Mouse (Mus musculus) activated CD4-positive, CD25-positive, alpha-beta regulatory T cell, adult 4 months (primary cell): ENCODE measurements at regions not wholly inside any gene's neighbourhood (a gene's known extent, or its start where the extent isn't known, plus 50 kb on each side); places are given as distances from the start of the nearest gene placed in this dataset.

Source experiments
- ATAC-seq: one replicate; pipeline ENCODE4 v1.8.0; 2017

DNA sequence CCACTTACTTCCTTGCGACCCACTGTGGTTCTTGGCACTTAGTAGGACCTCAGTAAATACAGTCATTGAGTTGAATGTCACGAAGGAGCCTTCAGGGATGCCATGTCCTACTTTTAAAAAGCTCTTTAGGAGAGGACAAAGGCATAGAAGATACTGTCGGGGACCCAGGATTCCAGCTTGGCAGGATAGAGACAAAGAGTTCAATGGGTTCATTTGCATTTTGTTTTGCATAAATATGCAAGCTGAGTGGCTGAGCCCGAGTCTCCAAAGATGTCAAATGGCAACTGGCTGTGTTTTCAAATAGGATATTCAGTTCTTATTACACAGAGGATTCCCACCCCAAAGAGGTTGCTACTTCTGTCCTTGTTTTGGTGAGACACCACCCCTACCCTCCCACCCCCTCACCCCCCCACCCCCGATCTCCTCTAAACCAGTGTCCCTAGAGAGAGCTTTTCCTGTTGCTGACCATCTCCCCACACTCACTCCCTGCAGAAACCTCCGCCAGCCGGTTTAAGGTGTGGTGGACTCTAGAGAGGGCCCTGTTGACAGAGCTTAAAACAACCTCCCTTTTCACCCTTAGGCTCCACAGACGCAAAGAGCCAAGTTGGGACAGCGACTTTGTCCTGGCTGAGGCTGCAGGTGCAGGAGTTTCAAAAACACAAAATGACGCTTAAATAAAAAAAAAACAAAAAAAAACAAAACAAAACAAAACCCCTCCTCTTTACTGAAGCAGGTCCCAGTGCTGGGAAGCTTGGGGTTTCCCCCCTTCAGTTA is 57.9 kb downstream of the Sox9 start:
- no peak for ATAC-seq

DNA sequence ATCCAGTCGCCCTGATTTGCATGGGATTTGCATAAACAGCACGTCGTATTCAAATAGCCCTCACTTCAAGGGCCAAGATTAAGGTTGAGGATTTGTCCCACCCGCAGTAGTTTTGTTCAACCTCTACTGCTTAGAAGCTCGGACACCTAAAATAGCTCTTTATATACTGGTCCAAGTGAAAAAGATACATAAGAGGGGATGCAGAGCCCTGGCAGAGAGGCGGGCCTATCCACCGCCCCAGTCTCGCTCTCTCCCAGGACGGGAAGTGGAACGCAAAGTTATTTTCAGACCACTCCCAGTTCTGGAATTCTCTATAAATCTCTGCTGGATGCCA is 58.4 kb downstream of the Sox9 start:
- no peak for ATAC-seq

DNA sequence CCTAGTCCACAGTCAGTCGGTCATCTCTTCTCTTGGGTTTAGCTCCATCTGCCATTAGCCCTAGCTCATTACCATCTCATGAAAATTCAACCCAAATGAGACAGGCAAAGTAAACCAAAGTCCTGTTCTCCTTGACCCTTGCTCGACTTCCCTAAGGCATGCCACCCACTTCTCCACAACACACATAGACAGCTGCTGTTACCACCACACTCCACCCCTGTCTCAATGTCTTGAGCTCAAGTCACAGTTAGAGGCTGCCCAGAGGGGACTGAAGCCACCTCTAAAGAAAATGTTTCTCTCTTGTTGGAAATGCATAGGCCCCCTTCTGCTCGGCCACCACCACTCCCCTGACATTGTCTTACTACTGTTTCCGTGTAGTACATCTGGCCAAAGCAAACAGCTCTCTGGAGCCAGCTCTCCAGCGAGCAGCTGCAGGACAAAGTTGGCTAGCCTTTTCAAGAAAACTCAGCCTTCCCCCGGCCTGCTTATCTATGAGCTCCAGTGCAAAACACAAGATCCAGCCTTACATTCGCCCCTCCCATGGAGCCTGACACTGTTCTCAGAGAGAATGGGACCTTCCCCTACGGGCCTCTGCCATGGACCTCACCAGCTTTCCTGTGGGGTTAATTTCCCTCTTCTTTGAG is 62.4 kb downstream of the Sox9 start:
- no peak for ATAC-seq

DNA sequence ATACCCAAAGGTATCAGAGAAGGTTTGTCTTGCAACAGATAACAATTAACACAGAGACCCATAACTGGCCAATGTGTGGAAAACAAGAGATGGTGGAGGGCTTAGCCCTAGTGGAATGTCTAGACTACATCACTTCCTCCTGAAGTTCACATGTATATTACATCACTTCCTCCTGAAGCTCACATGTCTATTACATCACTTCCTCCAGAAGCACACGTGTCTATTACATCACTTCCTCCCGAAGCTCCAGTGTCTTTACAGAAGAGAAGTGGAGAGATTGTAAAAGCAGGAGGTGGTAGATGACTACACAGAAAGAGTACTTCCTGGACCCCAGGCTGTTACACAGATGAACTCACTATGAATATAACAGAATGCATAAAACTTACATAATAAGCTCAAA is 65.1 kb downstream of the Sox9 start:
- no peak for ATAC-seq

DNA sequence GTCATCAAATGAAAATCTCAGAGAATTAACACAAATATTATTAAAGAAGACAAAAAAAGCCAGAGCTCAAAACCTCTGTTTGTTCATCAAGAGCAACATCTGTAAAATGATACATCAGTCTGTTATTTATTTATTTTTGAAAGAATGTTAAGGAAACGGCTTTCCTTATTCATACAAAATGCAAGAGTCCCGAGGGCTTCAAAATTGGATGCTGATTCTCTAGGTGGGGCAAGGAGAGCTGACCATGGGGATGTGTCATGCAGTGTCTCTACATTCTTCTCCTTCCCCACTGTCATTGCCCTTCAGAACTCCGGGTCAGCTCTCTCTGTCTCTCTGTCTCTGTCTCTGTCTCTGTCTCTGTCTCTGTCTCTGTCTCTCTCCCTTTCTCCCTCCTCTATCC is 65.8 kb downstream of the Sox9 start:
- ATAC-seq = no peak

DNA sequence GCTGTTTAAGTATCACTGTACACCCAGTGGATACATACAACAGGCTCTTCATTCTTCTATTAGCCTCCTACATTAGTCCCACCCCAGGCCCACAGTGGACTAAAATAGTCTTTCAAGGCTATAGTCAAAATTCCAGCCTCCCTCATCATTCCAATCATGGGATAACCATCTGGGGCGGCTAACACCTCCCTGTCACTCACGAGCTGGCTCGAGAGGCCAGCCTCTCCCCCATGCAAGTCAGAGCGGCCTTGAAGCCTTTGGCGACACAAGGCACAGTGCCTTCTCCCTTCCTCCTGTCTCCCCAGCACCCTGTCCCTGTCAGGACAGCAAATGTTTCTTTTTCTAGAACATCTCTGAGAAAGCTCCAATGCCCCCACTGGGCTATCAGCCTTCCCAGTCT is 68.0 kb downstream of the Sox9 start:
- no peak for ATAC-seq

DNA sequence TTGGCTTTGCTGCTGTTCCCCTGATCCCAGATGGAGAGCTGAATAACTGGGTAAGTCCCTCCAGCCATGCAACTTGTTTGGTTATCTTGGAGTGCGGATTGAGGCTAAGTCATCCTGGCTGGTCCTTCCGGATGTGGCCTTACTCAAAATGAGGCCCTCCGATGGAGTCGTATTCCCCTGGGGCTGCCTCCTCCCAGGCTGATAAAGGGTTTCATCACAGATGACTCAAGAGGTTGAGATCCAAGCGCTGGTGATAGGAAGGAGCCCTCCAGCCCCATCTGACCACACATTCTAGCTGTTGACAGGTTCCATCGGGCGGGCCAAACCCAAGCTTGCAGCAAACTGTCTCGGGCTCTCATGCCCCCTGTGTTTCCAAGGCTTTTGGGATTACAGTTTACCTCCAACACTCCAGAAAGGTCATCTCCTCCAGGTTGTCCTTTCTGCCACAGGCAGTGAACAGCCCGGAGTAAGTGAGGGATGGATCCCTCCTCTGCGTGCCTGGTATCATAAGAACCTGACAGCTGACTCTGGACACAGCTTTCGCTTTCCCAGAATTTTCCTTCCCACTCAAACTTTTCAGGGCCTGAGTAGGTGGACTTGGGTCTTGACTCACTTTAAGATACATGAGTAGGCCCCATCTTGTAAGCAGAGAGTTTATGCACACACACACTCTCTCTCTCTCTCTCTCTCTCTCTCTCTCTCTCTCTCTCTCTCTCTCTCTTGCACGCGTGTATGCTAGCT is 68.7 kb downstream of the Sox9 start:
- ATAC-seq = no peak

DNA sequence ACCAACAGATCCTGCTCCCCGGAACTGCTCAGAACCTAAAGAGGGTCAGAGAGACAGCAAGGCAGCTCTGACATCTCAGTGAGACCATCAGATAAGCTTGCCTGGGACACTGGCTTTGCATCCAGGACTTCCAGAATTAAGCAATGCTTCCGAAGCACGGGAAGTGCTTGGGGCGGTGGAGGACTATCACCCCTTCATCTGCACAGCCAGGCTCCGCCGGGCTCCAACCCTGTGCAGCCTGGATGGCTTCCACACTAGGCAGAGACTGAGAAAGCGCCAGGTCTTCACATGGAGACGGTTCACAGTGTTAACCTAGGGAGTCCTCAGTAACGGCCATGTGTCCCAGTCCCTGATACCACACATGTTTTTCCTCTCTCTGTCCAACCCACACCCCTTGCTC is 69.3 kb downstream of the Sox9 start:
- no peak for ATAC-seq

DNA sequence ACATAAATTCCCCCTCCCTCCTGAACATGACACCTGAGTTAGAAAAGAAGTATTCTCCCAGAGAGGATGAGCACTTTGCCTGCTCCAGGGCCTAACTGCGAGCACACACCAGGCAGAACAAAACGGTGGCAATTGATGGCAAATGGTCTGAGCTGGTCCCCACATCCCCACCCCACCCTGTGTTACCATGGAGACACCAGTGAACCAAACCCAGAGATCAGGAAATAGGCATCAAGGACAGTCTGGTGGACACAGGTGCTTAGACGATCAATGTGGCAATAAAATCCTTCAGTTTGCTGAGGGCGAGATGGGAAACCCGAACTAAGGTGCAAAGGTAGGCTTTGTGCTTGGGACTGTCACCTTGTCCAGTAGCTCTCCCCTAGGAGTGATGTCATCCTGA is 74.0 kb downstream of the Sox9 start:
- ATAC-seq = no peak

DNA sequence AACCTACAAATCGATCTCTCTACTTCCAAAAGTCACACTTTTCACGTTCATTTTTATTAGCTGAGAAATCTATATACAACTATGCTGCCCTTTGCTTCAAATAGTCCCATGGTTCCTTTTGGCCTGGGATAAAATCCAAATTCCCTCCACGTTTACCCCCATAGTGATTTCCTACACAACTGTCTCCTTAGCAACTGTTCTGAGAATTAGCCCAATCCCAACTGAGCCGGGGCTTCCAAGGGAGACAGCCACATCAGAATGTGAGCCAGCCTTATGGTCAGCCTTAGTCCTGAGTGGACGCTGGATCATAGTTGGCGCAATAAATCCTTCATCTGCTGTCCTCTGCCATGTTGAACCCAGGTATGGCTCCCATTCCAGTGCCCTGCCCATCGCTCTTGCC is 77.3 kb downstream of the Sox9 start:
- ATAC-seq = no peak

DNA sequence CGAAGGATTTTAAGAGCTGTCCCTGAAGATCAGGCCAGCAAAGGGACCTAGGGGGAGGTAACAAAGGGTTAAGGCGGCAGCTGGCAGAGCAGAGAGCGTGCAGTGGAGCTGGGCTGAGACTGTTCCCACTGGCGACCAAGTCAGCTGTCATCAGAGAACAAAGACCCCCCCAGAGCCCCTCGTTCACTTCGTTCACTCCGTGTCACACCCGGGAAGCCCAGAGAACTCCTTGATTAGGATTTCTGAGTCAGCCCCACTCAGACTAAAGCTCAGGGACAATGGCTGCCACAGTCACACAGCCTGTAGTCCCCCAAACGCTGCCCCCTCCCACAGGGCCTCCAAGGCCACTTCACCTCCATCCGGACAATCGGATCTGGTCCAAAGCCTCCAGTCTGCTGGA is 78.8 kb downstream of the Sox9 start:
- no peak for ATAC-seq

DNA sequence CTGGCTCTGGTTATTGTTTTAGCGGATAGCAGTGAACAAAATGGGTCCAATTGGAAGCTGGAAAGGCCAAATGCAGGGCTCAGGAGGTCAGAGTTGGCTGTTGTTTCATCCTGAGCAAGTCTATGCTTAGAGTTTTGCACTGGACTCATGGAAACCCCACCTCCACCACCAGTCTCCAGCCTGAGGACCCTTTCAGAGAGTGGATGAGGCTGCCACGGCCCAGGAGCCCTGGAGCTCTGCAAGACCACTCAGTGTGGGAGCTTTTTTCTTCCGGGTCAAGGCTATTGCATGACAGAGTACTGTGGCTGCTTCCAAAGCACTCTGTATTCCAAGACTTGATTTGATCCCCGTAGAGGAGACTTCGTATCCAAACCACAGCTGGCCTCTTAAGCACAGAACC is 79.2 kb downstream of the Sox9 start:
- ATAC-seq = no peak

DNA sequence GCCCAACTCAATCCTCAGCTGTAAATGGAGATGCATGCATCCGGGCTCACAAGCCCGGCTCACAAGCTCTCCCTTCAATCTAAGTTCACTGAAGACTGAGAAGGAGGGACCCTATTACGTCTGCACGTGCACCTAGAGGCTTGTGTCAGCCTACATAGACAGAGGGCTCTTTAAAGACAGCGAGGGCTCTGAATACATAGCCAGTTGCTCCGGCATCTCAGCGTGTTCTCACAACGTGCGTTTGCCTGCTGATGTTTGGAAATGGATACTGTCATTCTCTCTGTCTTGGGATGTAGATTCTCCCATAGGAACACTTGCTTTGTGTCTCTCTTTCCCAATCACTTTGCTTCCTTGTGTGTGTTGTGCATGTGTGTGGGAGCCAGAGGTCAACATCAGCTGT is 83.8 kb downstream of the Sox9 start:
- ATAC-seq = no peak

DNA sequence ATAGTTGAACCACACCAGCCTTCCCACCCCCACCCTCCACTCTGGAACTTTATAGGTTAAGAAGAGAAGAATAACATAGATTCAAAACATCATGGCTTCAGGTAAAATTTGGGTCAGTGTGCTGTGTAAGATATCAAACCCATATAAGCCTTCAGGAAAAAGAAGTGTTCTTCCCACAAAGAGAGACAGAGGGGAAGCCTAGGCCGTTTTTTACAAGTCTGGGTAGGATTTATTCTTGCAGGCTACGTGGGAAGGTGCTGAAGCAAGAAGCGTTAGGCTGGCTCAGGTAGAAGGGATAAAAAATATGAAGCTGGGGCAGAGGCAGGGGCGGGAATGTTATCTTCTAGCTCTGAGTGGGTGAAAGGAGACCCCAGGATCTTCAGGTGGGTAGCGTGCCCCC is 87.5 kb downstream of the Sox9 start:
- no peak for ATAC-seq

DNA sequence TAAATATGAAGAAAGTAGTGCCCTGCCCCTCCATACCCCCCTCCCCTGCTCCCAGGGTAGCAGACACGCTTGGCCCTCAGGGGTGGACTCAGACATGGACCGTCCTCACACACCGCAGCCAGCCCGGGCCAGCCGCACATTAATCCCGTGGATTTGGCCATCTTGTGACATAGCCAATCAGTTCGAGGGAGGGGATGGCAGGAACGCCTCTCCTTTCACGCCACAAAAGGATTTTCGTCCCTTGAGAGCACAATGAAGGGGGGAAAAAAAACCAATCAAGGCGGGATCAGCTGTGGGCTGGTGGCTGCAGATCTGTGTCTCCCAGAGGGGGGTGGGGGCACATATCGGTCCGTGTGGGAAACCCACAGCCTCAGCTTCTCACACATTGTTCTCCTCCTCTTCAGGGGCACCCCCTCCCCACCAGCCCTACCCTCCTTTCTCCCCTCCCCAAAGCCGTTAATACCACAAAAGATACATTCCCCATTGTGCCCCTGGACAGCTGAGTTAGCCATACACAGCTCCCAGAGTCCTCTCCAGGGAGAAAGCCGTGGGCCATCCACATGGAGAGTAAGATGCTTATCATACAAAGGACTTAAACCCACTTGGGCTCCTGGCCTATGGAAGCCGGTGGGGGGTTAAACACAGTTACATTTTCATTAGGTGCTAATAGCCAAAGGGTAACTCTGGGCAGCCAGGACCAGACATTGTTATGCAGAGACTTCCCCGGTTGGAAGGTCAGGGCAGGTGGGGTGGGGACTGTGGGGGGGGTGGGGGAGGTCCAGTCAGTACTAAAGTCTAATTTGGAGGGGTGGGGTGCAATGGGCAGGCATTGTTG is 88.4 kb downstream of the Sox9 start:
- no peak for ATAC-seq

DNA sequence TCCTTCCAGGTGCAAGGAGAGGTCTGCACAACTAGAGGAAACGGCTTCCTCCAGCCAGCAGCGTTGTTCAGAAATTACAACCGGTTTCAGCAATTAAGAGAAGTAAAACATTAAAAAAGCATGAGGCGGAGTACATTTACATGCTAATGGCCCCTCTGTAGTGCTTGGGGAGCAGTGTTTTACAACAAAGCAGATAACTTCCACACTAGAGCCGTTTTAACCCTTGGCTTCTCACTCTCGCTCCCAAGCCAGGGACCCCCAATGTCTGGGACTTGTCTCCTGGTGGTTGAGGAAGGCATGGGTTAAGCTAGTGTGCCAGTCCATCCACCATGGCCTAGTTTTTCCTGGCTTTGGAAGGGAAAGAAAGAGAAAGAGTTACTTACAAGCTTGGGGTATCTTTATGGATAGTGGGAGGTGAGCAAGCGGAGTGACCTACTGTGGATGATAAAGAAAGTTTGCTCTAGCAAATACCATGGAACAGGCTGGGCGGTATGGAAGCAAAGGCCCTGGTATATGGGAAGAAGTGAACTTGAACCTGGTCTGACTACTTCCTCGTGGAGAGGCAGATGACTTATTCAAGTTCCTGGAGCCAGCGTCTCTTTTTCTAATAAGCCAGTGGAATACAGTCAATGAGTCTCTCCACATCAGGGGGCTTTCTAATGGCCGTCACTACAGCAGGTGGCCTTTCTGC is 90.8 kb downstream of the Sox9 start:
- ATAC-seq = no peak

DNA sequence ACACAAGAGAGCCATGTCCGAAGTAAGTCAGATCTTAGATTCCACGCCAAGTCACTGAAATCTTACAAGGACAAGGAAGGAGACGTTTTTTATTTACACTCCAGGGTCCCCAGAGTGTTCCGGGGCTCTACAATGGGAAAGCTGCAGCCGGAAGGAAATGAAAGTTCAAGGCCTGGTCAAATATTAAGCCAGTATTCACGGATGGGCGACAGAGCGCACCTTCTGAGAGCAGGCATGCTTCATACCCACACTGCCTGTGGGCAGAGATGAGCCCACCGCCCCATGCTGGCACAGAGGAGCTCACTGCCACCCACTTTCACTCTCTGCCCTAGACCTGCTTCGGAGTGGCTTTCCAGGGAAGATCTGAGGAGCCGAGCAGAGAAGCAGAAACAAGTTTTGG is 92.2 kb downstream of the Sox9 start:
- no peak for ATAC-seq

DNA sequence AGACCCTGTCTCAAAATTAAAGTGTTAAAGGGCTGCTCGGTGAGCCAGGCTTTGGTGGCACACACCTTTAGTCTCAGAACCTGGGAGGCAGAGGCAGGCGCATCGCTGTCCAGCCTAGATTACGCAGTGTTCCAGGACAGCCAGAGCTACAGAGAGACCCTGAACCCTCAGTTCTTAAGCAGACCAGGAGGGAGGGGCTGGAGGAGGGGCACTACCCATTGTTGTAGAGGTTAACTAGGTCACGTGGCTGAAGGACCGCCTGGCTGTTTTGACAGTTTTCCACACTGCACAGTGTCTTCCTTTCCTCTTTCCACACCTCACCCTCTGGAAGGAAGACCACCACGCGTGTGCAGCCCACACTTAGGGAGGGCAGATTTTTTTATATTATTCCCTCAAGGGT is 94.2 kb downstream of the Sox9 start:
- no peak for ATAC-seq

DNA sequence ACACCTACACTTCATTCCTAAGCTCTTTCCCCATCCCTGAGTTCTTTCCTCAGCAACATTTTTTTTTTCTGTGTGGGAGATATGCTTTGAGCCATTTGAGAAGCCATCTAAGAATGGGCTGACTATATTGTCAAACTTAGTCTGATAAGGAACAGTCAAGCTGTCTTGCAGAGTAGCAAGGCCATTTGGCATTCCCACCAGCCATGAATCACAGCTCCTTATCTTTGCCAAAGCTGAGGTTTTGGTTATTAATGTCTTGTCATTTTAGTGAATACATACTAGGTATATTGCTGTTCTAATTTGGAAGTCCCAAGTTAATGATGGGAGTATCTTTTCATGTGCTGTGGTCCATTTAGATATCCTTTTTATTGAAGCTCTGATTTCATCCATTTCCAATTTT is 96.4 kb downstream of the Sox9 start:
- ATAC-seq = no peak

DNA sequence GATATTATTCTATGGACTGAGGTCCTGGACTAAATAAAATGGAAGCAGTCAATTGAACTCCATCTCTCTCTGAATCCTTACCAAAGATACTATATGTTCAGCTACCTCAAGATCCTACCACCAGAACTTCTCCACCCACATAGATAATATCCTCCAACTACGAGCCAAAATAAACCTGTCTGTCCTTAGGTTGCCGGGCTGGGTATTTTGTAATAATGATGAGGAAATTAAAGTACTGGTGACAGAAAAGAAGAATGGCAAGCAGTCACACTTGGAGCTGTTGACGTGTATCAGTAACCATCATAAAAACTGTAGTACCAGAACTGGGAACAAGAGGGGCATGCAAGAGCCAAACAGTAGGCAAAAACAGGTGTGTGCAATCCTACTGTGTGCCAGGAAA is 98.7 kb downstream of the Sox9 start:
- no peak for ATAC-seq

DNA sequence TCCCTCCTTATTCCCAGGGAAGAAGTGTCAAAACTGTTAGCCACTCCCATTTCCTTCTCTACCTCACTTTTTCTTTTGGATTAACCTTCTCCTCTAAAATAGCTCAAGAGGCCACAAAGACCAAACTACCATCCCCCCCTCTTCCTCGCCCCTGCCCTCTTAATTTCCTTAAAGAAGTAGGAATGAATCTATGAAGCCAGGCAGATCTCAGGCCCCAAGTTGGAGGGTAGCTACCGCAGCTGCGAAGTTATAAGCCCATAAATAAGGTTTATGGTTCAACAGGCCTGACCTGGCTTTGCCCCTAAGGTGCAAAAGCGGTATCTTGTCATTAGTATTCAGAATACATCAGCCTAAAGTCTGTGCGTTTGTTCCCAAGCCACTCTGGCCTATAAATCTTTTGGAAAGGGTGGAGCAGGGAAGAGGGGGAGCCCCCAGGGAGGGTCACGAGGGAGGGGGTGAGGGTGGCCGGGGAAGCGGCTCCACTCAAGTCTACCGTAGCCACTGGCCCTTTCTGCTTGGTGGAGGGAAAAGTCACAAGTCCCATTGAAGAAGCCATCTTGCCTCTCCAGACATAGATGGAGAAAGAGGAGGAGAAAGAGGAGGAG is 103.4 kb downstream of the Sox9 start:
- ATAC-seq = no peak

DNA sequence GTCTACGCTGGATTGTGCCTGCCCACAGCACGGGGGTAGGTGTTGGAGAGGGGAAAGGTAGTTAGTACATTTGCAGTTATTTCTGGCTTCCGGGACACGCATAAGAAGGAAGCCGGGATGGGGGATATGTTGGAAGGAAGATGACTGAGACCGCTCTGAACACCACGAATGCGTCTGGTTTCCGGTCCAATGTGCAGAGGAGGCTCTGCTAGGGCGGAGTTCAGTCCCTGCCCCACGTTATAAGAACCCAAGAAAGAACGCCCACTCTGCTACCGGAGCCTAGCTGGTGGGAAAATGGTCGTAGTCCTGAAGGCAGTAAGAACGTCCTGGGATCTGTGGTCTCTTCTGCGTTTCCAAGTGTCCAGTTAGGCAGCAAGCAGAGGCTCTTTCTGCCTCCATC is 104.1 kb downstream of the Sox9 start:
- ATAC-seq = no peak
